Mouse (Mus musculus) layer of hippocampus, adult 9-11 months (tissue): ENCODE measurements around the gene Med24.
A peak's percentile ranks its signal among the peaks of the same experiment; 100 is the strongest.

Experiments
- DNase-seq: peaks from one replicate; pipeline ENCODE4 v3.0.0; 2022

The Med24 gene

DNA sequence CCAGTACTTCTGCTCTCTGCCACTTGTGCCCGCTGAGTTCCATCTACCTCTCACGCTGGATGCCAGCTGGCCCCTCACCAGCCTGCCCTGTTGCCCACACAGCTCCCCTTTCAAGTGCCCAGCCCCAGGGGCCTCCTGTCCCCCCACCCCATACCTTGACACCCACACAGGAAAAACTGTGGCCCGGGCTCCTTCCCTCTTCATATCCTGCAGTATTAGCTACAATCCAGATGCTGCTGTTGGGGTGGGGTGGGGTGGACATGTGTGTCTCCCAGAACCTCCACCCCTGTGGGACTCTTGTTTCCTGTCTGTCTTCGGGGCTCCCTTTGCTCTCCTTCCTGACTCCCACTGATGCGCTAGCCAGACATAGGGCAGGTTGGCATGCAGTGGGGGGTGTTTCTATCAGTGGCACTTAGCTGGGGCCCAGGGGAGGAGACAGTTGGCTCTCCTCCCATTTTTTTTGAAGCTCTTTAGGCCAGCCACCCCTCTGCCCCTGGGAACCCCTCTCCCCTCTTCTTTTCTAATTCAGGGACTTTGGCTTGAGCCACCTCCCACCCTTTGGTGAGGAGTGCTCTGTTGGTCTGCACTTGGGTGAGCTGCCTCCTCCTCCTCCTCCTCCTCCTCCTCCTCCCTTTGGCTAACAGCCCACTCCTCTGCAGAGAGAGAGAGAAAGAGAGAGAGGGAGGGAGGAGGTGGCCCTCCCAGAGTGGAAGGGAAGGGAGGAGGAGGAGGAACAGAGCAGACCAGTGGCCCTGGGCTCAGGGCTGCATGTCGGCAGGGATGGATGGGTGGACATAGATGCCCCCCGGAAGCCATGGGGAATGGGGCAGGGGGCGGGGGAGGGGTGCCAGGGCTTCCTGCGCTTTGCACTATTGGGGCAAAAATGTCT is 36.4 kb upstream of the Med24 start:
- DNase-seq: no peak

DNA sequence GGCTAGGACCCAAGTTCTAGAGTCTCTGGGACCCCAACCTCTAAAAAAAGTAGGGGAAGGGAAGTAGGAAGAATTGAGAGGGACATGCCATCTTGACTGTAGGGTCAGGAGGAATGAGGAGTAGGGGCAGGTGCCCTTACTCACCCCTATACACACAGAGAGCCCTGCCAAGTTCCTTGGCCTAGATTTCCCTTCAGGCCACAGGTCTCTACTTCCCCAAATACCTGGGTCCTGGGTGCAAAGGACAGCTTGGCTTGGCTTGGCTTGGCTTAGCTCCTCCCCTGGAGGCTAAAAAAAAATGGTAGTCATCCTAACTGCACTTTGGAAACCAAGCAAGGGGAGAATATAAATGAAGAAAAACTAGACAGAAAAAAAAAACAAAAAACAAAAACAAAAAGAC is 35.5 kb upstream of the Med24 start:
- no peak for DNase-seq

DNA sequence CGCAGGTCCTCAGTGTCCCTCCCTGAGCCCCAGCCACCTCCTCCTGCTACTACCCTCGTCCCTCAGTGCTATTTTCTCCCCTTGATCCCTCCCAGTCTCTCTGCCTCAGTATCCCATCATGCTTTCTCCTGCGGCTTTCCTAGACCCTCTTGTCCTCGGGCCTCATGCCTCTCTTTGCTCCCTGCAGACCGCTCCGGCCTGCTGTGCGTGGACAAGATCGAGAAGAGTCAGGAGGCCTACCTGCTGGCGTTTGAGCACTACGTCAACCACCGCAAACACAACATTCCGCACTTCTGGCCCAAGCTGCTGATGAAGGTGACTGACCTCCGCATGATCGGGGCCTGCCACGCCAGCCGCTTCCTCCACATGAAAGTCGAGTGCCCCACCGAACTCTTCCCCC is 34.9 kb upstream of the Med24 start:
- no peak for DNase-seq

DNA sequence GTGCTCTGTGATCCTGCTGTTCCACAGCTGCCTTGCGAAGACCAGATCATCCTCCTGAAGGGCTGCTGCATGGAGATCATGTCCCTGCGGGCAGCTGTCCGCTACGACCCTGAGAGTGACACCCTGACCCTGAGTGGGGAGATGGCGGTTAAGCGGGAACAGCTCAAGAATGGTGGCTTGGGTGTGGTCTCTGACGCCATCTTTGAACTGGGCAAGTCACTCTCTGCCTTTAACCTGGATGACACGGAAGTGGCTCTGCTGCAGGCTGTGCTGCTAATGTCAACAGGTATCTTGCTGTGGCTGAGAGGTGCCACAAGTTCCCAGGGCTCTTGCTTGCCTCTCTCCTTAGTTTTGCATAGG is 34.2 kb upstream of the Med24 start:
- DNase-seq: no peak

DNA sequence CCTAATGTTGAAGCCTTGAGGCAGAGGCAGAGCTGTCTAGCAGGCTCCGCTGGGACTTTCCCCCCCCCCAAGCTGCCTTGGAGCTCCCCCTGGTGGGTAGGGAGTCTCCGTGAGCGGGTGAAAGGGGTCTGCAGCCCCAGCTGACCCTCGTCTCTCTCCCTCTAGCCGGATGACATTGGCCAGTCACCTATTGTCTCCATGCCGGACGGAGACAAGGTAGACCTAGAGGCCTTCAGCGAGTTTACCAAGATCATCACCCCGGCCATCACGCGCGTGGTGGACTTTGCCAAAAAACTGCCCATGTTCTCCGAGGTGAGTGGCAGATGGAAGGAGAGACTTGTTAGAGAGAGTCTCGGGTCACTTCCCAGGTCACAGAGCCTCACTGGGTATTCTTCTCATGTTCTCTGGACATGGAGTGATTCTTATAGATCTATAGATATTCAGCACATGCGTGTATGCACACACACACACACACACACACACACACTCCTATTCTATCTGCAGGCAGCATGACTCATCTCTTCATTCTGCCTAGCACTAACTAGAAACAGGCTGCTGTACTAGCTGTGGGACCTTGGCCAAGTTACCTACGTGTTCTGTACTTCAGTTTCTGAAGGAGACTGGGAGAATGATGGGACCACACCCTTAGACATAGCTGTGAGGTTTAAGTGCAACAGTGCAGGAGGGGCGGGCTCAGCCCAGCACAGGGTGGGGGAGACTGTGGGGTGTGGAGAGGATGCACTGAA is 33.7 kb upstream of the Med24 start:
- DNase-seq: peak; percentile 73

DNA sequence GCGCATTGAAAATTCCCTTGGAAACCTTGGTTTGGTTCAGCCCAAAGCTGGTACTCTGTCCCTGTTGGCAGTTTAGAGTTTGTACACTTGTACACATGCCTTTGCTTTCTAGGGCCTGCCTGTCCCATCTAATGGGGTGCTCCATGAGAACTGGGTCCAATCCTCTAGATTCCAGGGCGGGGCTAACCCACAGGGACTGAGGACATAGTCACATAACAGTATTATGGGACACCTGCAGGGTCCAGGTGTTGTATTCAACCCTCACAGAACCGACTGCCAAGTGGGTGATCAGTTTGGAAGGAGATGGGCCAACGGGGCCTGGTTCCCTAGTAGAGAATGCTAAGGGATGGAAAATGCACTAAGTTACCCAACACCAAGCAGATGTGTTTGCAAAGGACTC is 32.7 kb upstream of the Med24 start:
- no peak for DNase-seq

DNA sequence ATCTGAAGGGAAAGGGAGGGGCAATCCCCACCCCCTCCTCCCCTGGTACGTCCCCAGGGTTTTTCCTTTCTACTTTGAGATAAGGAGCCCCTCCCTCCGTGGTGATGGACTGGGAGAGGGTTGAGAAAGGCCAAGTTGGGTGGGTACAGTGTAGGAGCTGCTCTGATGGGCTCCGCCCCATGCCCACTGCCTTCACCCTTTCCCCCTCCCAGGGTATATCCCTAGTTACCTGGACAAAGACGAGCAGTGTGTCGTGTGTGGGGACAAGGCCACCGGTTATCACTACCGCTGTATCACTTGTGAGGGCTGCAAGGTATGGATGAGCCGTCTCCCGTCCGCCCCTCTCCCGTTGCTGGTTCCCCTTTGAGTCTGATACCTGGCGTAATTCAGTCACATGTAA is 27.5 kb upstream of the Med24 start:
- DNase-seq: no peak

DNA sequence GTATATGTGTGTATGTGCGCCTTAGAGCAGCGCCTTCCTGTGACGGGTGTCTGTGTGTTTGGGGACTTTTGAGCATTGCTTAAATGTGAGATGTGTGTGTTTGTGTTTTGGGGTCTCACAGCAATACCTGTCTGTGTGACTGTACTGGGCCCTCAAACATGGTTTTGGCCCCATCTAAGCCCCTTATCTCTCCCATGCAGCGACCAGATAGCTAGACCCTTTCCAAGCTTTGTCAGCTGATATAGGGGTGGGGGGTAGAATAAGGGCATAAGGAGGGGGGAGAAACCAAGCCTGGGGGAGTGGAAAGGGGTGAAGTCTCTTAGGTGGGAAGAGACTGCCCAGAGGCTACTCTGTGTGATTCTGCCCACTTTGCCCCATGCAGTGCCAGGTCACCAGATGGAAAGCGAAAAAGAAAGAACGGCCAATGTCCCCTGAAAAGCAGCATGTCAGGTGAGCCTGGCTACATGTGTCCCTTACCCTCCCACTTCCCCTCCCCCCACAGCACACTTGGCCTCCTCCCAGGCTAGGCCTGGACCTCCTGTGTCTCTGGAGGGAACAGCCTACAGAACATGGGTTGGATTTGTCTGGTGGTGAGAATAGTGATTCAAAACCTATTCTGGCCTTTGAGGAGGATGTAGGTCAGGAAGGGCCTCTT is 26.6 kb upstream of the Med24 start:
- no peak for DNase-seq

DNA sequence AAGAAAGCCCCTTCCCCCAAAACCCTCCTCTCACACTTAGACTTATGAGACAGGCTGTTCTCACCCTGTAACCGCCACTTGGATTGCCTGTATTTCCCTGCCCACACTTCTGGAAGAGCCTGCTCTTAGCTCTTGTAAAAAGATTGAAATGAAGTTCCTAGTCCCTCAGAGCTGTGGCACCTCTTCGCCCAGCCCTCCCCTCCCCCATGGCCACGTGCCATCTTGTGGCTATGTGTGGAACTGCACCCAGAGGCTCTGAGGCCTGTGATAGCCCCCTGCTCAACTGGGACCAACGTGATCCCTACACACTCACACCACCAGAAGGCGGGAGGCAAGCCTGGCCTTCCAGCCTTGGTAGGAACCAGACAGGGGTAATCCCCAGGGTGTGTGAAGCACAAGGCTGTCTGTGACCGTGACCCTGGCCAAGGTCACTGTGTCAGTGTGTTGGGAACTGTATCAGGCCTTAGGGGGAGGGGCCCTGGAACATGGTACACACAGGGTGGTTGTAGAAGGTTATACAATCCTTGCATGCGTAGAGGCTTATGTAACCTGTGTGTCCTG is 25.5 kb upstream of the Med24 start:
- peak; percentile 60 for DNase-seq

DNA sequence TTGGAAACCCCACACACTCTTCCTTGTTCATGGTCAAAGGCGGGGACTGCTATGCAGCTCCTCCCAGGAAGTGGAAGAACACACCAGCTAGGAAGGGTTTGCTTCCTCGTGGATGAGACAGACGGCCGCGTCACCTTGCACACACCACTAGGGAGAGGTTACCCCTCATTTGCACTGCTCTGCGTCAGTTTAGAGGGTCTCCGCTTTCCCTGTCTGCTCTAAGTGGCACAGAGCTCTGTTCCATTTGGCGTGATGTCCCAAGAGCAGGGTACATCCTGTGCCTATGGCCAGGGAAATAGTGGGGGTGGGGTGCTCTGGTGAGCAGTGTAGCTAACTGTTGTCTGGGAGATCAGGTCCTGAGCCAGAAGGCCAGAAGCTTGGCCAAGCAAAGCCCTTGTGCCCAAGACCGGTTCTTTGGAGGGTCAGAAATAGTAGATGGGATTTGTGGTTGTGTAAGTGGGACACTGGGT is 25.0 kb upstream of the Med24 start:
- peak; percentile 38 for DNase-seq

DNA sequence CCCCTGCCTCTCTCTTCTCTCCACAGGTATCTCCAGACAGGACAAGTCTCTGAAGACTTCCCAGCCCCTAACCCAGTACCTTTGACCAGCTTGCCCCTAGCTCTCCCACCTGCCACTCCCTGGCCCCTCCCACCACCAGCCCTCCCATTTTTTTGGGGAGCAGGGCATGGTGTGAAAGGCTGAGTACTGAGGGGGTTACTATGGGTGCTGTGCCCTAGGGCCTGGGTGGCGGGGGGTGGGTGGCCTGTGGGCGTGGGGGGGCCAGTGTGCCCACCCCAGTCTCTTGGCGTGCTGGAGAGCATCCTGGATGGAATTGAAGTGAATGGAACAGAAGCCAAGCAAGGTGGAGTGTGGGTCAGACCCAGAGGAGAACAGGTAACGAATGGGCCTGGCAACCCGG is 24.0 kb upstream of the Med24 start:
- DNase-seq: no peak

DNA sequence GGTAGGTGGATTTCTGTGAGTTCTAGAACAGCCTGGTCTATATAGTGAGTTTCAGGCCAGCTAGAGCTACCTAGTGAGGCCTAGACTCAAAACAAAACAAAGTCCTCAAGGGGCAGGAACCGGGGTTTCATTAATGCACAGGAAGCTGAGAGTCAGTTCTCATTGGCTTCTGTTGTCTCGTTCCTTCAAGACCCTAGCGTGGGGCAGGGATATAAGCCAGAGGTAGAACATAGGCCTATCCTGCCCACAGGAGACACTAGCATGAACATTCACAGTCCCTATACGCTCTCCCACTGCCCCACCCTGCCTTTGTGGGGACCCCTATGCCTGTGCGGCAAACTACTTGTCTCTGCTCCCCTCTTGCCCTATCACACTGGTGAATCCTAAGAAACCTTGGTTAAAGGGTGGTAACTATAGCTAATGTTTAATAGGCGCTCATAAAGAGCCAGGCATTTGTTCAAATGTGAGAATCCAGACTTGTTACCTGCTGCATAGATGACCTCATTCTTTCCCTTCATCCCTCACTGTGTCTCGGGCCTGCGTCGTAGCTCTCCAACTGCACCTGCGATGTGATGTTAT is 23.4 kb upstream of the Med24 start:
- no peak for DNase-seq

DNA sequence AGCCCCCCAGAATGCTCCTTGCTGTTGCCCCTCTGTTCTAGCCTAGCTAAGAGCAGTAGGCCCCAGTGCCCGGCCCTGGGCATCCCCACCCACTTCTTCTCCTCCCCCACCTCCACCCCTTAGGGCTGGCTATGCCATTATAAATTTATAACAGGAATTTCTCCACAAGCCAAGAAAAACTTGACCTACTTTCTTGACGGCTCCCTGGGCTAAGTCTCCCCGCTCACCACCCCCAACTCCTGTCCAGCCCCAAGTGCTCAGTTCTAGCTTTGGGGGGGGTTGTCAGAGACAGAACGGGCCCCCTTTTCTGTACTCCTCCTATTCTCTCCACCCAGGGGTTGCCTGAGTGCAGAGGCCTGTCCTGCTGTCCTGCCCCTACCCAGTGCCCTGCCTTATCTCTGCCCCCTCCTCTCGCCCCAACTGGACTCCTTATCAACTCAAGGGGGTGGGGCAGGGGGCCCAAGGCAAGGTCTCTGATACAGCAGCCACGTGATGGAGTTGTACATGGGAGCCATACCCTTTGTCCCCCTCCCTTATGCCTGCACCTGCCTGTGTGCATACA is 22.1 kb upstream of the Med24 start:
- DNase-seq: no peak

DNA sequence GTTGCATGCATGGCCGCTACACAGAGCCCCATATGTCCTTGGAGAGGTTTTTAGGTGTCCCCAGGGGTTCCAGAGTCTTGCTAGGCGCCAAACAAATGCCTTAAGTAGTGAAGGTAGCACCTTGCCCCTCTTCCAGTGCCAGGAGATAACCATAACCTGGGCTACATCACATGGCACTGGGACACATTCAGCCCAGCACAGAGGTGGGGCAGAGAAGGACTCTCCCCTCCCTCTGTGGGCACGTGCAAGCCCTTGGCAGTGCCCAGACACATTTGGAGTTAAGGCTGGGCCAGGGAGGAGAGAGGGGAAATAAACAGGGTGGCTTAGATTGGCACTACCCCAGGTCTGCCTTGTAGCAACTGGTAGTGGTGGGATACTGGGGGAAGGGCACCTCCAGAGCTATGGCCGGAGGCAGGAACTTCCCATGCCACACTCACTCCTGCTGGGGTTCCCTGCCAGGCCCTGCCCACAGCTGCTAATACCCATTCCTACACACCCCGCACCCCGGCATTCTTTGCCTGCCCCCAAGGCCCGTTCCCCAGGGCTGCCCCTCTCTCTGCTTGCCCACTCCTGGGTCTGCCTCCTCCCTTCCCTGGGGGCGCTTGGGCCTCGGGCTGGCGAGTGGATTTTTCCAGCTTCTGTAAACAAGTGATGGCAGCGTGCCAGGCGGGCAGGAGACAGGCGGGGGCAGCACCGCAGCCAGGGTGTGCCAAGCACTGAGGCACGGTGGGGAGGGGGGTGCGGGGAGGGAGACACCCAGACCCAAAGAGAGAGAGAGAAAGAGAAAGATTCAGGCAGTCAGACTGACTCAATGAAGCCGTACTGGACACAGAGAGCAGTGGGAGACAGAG is 21.3 kb upstream of the Med24 start:
- peak; percentile 92 for DNase-seq

DNA sequence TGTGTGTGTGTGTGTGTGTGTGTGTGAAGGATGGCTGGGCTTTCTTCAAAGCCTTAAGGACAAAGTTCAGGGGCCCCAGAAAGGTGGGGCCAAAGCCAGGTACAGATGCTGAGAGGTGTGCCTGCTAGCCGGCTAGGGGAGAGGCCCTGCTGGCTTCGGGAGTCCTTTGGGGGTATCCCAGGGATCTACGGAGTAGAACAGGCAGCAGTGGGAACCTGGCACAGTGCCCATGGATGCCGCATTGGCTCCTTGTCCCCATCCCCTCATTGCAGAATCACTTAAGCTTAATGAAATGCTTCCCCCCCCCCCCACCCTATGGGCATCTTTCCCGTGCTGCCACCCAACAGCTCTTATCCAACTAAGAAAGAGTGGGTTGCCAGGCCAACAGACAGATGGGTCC is 20.5 kb upstream of the Med24 start:
- DNase-seq: no peak

DNA sequence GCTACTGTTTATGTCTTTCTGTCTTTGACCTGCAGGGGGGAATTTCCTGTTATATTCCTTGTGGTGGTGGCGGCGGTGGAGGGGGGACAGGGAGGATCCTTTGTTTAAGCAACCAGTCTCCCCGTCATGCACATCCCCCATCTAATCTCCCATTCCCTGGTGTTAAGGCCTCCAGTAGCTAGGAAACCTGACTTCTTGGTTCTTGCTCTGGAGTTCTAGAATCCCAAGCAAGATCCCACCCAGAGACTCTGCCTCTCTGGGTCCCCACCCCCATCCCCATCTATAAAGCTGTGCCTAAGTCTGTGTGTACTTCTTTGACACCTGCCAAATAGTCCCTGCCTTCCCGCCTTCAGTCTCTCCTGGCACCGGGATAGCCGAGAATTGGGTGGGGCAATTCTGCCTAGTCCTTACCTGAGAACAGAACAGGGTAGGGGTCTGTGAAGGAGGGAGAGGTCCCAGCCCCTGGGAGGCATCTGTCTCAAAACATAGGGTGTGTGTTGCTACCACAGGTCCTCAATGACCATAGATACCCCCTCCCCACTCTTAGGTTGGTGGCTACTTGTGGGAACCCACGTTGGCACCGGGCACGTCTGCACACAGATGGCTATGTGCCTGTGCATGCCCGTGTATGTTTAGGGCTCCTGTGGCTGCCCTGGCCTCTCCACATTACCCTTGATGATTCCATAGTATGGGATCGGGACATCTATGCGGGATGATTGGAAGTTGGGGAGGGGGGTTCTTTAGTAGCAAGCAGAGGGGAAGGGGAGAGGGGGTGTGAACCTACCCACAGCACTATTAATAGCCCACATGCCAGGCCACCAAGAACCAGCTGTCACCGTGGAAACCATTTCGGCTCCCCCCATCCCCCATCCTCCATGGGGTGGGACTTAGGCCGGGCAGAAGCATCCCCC is 19.5 kb upstream of the Med24 start:
- no peak for DNase-seq

DNA sequence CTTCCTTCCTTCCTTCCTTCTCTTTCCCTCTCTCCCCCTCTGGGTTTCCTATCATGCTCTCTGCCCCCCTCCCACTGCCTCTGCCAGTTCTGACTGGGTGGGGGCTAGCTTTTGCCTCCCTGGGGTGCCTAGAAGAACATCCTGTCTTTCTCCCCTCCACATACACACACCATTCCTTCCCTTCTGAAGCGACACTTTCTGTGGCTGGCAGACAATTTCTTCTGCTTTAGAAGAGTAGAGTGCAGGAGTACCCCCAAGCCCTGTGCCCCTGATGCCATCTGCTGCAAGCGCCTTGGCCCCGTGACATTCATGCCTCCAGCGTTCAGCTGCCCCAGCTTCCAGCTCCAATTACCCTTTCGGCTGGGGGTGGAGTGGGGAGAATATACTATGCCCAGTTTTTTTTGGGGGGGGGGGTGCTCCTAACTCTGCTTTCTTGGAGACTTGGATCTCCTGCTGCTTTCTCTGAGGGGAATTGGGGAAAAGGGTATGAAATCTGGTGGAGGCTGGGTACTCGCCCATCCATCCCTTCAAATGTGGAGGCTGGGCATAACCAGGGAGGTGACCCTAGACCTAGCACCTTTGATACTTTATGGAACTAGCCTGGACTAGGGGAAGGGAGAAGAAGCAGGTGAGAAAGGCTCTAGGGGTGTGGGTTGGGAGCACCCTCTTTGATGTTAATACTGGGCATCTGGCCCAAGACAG is 18.7 kb upstream of the Med24 start:
- no peak for DNase-seq

DNA sequence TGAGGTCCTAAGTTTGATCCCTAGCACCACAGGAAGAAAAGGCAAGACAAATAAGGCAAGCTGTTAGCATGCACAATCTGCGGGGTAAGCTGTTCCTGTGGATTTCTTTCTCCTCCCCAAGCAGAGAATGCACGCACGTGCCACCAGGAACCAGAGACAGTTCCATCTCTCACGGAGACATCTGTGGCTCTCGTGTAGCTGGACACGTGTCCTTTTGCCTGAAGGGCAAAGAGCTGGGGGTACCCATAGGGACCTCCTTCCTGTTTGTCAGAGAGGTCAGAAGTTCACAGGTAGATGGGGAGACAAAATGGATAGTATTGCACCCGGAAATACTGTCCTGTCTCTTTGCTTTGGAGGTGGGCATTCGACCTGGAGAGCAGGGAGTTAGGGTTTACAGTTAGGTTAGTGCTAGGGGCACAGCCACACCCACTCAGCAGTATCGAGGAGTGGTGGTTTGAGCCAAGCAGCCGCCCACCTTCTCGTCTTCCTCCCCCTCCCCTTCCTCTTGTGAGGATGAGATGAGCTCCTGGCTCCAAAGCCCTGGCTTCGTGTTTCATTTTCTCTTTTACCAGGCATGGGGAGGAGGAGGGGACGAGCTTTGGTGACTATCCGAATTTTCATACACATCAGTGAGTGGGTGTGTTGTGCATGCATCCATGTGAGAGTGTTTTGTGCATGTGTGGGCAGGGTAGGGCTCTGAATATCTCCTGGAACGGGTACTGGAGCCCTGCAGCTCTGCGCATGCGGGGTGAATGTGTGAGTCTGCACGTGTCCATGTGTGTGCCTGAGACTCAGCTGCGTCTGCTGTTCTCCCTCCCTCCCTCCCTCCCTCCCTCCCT is 17.8 kb upstream of the Med24 start:
- DNase-seq: peak; percentile 98
